In the genomic region with DNA sequence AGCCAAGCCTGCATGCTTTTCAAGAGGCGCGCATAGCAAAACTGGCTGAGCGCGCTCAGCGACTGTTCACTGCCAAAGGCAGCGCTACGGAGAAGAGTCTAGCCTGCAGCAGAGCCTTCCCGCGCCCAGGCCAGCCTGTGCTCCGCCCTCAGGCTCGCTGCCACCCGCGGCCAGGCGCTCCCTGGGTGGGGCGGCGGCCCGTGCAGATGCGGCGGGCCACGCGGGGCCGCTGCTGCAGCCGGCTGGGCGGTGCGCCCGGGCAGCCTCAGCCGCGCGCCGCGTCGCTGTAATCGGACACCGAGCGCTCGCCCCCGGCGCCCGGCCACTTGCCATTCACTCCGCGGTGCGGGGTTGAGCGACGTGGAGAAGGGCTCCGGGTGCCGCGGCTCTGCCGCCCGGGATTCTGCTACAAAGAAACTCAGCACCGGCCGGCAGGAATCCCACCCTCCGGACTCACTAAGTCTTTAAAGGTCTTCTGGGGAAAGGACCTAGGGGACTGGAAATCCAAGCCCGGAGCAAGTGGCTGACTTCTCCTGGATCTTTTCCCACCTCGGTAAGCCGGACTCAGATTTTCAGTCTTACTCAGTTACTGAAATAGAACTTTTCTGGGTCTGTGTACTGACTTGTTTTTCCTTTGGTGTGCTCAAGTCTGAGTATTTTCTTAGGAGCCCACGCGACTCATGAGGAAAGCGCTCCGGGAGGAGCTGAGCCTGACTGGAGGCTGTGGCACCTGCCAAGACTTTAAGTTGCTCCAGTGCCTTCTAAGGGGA, we compare ENCODE assay signal across 8 mouse cellular contexts. TPM values are rescaled to one million over a fixed set of nuclear protein-coding genes. Genes with fewer than 3 reads are reported as not detected.
DNase-seq lines count a peak whose midpoint lies in the region; ATAC-seq and TF ChIP-seq lines count a peak whose summit lies in the region.

No protein-coding gene starts in this region.

- no peak for TF ChIP-seq EP300 in ES-Bruce4 (IDR thresholded peaks at IDR 0.05; ENCODE audit: insufficient read depth, low read depth, low read length)

- H3K4me1 ChIP-seq in ES-Bruce4 (ENCODE audit: control insufficient read depth, insufficient read depth, low read length) = no peaks in the 10 kb centered on the region
- H3K4me1 ChIP-seq in forebrain, postnatal 0 days (ENCODE audit: insufficient read depth) = no peaks in the 10 kb centered on the region
- no peaks in the 10 kb centered on the region for H3K4me1 ChIP-seq in lung, embryonic 16.5 days (replicated peaks; ENCODE audit: control insufficient read depth, insufficient read depth, low read length)

- no peaks in the 10 kb centered on the region for H3K36me3 ChIP-seq in ES-Bruce4 (ENCODE audit: control insufficient read depth, insufficient read depth, low read length, poor library complexity, severe bottlenecking)
- no peaks in the 10 kb centered on the region for H3K36me3 ChIP-seq in forebrain, postnatal 0 days (ENCODE audit: insufficient read depth)
- no peaks in the 10 kb centered on the region for H3K36me3 ChIP-seq in lung, embryonic 16.5 days (ENCODE audit: control insufficient read depth, insufficient read depth, low read length)

- 2% methylated on average over 59 of the region's 59 CpGs for WGBS in forebrain, postnatal 0 days
- under 1% methylated on average over 59 of the region's 59 CpGs for WGBS in large intestine, adult 2 months
- under 1% methylated on average over 57 of the region's 59 CpGs for WGBS in lung, embryonic 16.5 days

- peak overlapping the region; percentile 8 for H3K9ac ChIP-seq in ES-Bruce4 (ENCODE audit: low read depth, poor library complexity, severe bottlenecking)
- H3K9ac ChIP-seq in forebrain, postnatal 0 days = peak overlapping the region; percentile 59
- H3K9ac ChIP-seq in lung, embryonic 16.5 days (ENCODE audit: low read length) = peak overlapping the region; percentile 76

- H3K27me3 ChIP-seq in ES-Bruce4 (ENCODE audit: control insufficient read depth, insufficient read depth, low read length, poor library complexity, severe bottlenecking) = no peaks in the 10 kb centered on the region; the same call in 1 of the 2 replicates
- H3K27me3 ChIP-seq in forebrain, postnatal 0 days (ENCODE audit: insufficient read depth, low read length) = no peaks in the 10 kb centered on the region
- no peaks in the 10 kb centered on the region for H3K27me3 ChIP-seq in lung, embryonic 16.5 days (ENCODE audit: control insufficient read depth, insufficient read depth, low read depth, low read length)

- DNase-seq in brain, adult 2 months (ENCODE audit: low read depth, low spot score) = peak; percentile 63
- DNase-seq in forebrain, postnatal 0 days = peak; percentile 78
- peak; percentile 72 for DNase-seq in heart, postnatal 25 days (ENCODE audit: low spot score)
- peak; percentile 64 for DNase-seq in large intestine, adult 2 months (ENCODE audit: low read depth, low spot score)
- DNase-seq in ovary, postnatal 14 days (ENCODE audit: low spot score) = peak; percentile 78
- DNase-seq in urinary bladder, postnatal 36 days (ENCODE audit: low spot score in 2 of 2) = peak; percentile 75 to 79

- ATAC-seq in forebrain, postnatal 0 days = peak; percentile 92
- ATAC-seq in lung, embryonic 16.5 days (ENCODE audit: low read depth) = peak; percentile 96

- peak overlapping the region; percentile 65 for H3K4me3 ChIP-seq in ES-Bruce4 (ENCODE audit: low read depth, low read length)
- peak overlapping the region; percentile 66 for H3K4me3 ChIP-seq in forebrain, postnatal 0 days (ENCODE audit: low read depth, low read length)
- peak overlapping the region; percentile 73 for H3K4me3 ChIP-seq in lung, embryonic 16.5 days (ENCODE audit: low read length)

- H3K9me3 ChIP-seq in ES-Bruce4 (replicated peaks; ENCODE audit: control insufficient read depth, insufficient read depth, low read length, poor library complexity, severe bottlenecking) = no peaks in the 10 kb centered on the region
- H3K9me3 ChIP-seq in forebrain, postnatal 0 days (ENCODE audit: low read length) = no peaks in the 10 kb centered on the region
- no peaks in the 10 kb centered on the region for H3K9me3 ChIP-seq in lung, embryonic 16.5 days (ENCODE audit: control insufficient read depth, low read length)

- H3K4me2 ChIP-seq in forebrain, postnatal 0 days (ENCODE audit: low read depth) = peak overlapping the region; percentile 82
- peak overlapping the region; percentile 87 for H3K4me2 ChIP-seq in lung, embryonic 16.5 days (ENCODE audit: low read depth, low read length)

- TF ChIP-seq POLR2A in ES-Bruce4 (IDR thresholded peaks at IDR 0.05; ENCODE audit: insufficient read depth, low read length) = no peak

- intact Hi-C loops in heart, postnatal 25 days (cut with DNase I) = loop anchor here (5.0 to 10.0 kb wide), 3 partner anchors 188 to 640 kb away; no protein-coding TSS in a partner anchor

- no peak overlapping the region for H3K27ac ChIP-seq in ES-Bruce4 (ENCODE audit: insufficient read depth, low read length)
- peak overlapping the region; percentile 71 for H3K27ac ChIP-seq in forebrain, postnatal 0 days (ENCODE audit: low read depth, low read length)
- peak overlapping the region; percentile 87 for H3K27ac ChIP-seq in lung, embryonic 16.5 days (ENCODE audit: low read length)

- TF ChIP-seq CTCF in ES-Bruce4 (IDR thresholded peaks at IDR 0.05; ENCODE audit: low read depth, low read length) = no peak
- TF ChIP-seq CTCF in forebrain, postnatal 0 days (IDR thresholded peaks at IDR 0.05; ENCODE audit: low read depth) = no peak

RNA-seq across cellular contexts. Expression of gene Sema3c, which starts 0.5 kb away (rescaled TPM):
- 10.2 and 11.4 TPM in 2 replicates for polyA plus RNA-seq in ES-Bruce4 (2011; ENCODE audit: insufficient read depth, insufficient read length, low read depth, missing spikeins)
- total RNA-seq in forebrain, postnatal 0 days (2014; rRNA removed) = 44.7 and 53.7 TPM in 2 replicates
- polyA plus RNA-seq in forebrain, postnatal 0 days (2015; fragmentation: Nextera tagmentation; extraction: Ambion mirVana) = 16.9 and 21.6 TPM in 2 replicates
- 10 to 100 TPM; 18.3 to 19.4 TPM for total RNA-seq in heart, postnatal 25 days (2021)
- 1.9 and 2.6 TPM in 2 replicates for polyA plus RNA-seq in large intestine, adult 2 months (2012; rRNA removed)
- 33.3 and 33.8 TPM in 2 replicates for polyA plus RNA-seq in lung, embryonic 16.5 days (2015; fragmentation: Nextera tagmentation; extraction: Ambion mirVana)

Comparison
In these comparisons a context has a peak if more than half of its experiments do, and no peak if none do; other contexts are left out.
1. H3K9ac ChIP-seq: peak in every context shown above with its lines; median percentile 76 in lung, embryonic 16.5 days; 59 in forebrain, postnatal 0 days; 8 in ES-Bruce4.